Mouse (Mus musculus) midbrain, embryonic 12.5 days (tissue): ENCODE data around the gene Zc3h14. TPM values are rescaled to one million over a fixed set of nuclear protein-coding genes. Genes with fewer than 3 reads are reported as not detected.

Experiments
- ATAC-seq: fragments of 200-750 bp; cut with Nextera tagmentation; 2 replicates; pipeline ENCODE4 v1.8.0; 2017; ENCODE audit warnings: low read depth, moderate TSS enrichment, moderate library complexity; ENCODE audit not compliant: low FRiP score
- H3K27ac ChIP-seq: fragments of 300-500 bp; sonication (generic); replicated peaks from 2 replicates; pipeline ENCODE4 v1.5.1; 2016; ENCODE audit warnings: mild to moderate bottlenecking
- H3K27me3 ChIP-seq: fragments of 300-500 bp; sonication (generic); 2 replicates; pipeline ENCODE4 v1.6.1; 2016; ENCODE audit warnings: mild to moderate bottlenecking
- H3K36me3 ChIP-seq: fragments of 300-500 bp; sonication (generic); 2 replicates; pipeline ENCODE4 v1.6.1; 2016
- H3K4me1 ChIP-seq: fragments of 300-500 bp; sonication (generic); 2 replicates; pipeline ENCODE4 v1.6.1; 2016
- H3K4me2 ChIP-seq: fragments of 300-500 bp; sonication (generic); replicated peaks from 2 replicates; pipeline ENCODE4 v1.6.1; 2016; ENCODE audit warnings: mild to moderate bottlenecking, moderate library complexity
- H3K4me3 ChIP-seq: fragments of 300-500 bp; sonication (generic); 2 replicates; pipeline ENCODE4 v1.5.1; 2016; ENCODE audit warnings: mild to moderate bottlenecking
- H3K9ac ChIP-seq: fragments of 300-500 bp; sonication (generic); replicated peaks from 2 replicates; pipeline ENCODE4 v1.6.1; 2016; ENCODE audit warnings: mild to moderate bottlenecking, moderate library complexity
- H3K9me3 ChIP-seq: fragments of 300-500 bp; sonication (generic); 2 replicates; pipeline ENCODE4 v1.6.1; 2016; ENCODE audit warnings: mild to moderate bottlenecking
- WGBS: fragments of 180-500 bp; shearing (Covaris S2); methylation state at CpG from one replicate; pipeline ENCODE4 v1.1.7; 2016; 5-methylcytosine and 5-hydroxymethylcytosine counted together
- polyA plus RNA-seq: library from polyadenylated mRNA; unstranded; fragments of >200 nt; fragmentation: Nextera tagmentation; extraction: Ambion mirVana; gene quantifications from 2 replicates; pipeline ENCODE4 v1.2.1, GENCODE M21; 2016

The Zc3h14 gene
- polyA plus RNA-seq, 1 experiment from 2014 or later: 157 TPM

DNA sequence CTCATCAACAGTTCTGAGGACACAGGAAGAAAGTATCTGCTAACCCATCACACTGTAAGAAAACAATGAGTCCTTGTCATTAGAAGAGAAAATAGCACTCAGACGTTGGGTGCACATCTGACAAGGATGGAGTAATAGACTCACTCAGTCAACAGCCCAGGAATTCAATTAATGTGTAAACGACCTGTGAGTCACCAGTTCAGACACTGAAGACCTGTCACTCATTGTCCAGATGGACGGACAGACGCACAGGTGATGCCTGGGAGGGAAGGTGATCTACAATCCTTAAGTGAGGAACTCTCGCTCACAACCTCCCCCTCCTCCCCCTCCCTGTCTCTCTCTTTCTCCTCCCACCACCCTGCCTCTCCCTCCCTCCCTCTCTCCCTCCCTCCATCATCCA is 21.8 kb upstream of the Zc3h14 start:
- H3K4me2 ChIP-seq: no peak overlapping the region
- no peak overlapping the region for H3K9ac ChIP-seq
- 0 out of 2 replicates have a peak, but pooled peaks cover 11% of the 10 kb centered on the region for H3K36me3 ChIP-seq
- peaks cover 3% of the 10 kb centered on the region; the same call in 1 of the 2 replicates for H3K4me1 ChIP-seq
- no peak for ATAC-seq
- no peak overlapping the region for H3K27ac ChIP-seq
- H3K9me3 ChIP-seq: no peaks in the 10 kb centered on the region
- 82% methylated on average over 5 of the region's 5 CpGs for WGBS
- no peaks in the 10 kb centered on the region for H3K27me3 ChIP-seq
- no peak overlapping the region for H3K4me3 ChIP-seq

DNA sequence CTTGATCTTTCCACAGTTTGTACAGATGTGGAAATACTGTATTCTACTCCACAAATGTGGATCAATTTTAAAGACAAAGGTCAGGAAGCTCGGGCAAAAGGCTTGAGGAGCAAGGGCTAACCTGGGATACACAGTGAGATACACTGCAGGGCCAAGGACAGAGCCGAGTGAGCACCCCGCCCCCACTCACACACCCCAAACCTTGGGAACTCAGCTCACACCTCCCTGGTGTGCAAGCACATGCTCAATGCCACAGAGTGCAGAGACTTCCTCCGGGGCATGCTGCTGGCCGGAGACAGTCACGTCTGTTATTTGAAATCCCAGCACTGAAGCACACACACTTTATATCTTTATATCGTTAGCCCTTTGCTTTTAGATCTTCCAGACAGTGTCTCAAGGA is 20.7 kb upstream of the Zc3h14 start:
- Histone ChIP-seq H3K4me3 (no peak overlapping the region), H3K9me3 (no peaks in the 10 kb centered on the region), H3K27me3 (no peaks in the 10 kb centered on the region), H3K36me3 (0 out of 2 replicates have a peak, but pooled peaks cover 11% of the 10 kb centered on the region), H3K27ac (no peak overlapping the region), H3K4me2 (no peak overlapping the region), H3K9ac (no peak overlapping the region), H3K4me1 (0 out of 2 replicates have a peak, but pooled peaks cover under 1% of the 10 kb centered on the region)
- ATAC-seq: no peak
- WGBS: 88% methylated on average over 7 of the region's 7 CpGs

DNA sequence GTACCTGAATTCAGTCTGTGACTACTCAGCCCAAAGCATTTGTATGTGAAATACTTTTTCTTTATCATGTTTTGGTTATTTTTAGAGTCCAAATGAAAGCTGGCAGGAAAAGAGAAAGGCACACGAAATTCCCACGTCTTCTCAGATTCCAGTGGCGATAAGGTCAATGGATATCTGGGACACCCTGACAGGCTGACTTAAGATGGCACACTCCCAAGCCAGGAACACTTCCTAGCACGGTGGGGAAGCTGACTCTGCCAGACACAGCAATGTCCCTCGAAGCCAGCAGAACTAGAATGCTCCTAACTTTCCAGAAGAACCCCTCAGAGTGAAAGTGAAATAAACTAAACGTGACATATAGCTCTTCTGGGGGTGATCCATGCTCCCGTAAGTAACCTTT is 19.6 kb upstream of the Zc3h14 start:
- H3K36me3 ChIP-seq: 0 out of 2 replicates have a peak, but pooled peaks cover 14% of the 10 kb centered on the region
- H3K9me3 ChIP-seq: no peaks in the 10 kb centered on the region
- H3K9ac ChIP-seq: no peak overlapping the region
- no peak overlapping the region for H3K4me2 ChIP-seq
- no peaks in the 10 kb centered on the region for H3K4me1 ChIP-seq
- no peak for ATAC-seq
- 85% methylated on average over 7 of the region's 7 CpGs for WGBS
- no peak overlapping the region for H3K4me3 ChIP-seq
- no peak overlapping the region for H3K27ac ChIP-seq
- H3K27me3 ChIP-seq: no peaks in the 10 kb centered on the region

DNA sequence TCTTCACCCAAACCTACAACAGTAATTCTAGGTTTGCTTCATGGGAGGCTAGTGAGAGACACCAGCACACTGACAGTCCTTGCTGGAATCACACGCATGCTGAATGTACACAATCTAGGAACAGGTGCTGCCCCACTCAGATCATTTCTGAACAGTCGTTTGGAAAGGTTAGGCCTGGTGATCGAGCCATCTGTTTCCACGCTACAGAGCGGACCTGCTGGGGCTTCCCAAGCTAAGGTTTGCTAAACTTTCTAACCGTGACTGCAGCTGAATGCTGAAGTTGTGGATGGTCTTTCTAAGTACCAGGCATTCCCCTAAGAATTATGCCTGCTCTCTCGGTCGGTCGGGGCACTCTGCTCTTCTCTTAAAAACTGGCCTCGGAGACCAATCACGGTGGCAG is 16.1 kb upstream of the Zc3h14 start:
- Histone ChIP-seq H3K4me2 (no peak overlapping the region), H3K27ac (no peak overlapping the region), H3K36me3 (0 out of 2 replicates have a peak, but pooled peaks cover 10% of the 10 kb centered on the region), H3K9me3 (no peaks in the 10 kb centered on the region), H3K4me3 (no peak overlapping the region), H3K27me3 (no peaks in the 10 kb centered on the region), H3K4me1 (peaks cover 20% of the 10 kb centered on the region), H3K9ac (no peak overlapping the region)
- no peak for ATAC-seq
- 88% methylated on average over 11 of the region's 11 CpGs for WGBS

DNA sequence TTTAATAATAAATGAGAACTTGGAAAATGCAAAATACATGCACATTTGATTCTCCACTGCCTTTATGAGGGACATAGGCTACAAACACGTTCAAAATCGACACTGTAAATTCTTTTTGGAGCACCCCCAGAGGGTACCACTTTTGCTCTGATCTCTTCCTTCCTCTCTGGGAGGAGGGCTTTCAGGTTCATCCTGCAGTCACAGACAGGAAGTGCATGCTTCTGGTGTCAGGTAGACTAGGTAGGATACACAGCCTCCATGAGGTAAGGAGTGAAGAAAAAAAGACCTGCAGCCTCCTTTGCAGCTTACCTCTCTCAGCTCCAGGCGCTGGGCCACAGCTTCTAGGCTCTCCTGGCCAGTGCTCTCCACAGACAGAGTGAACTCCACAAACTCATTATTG is 13.6 kb upstream of the Zc3h14 start:
- H3K27ac ChIP-seq: no peak overlapping the region
- H3K4me1 ChIP-seq: peaks cover 28% of the 10 kb centered on the region
- H3K9ac ChIP-seq: peak overlapping the region; percentile 29; the same call in 1 of the 2 replicates
- peaks cover 5% of the 10 kb centered on the region for H3K27me3 ChIP-seq
- H3K36me3 ChIP-seq: 0 out of 2 replicates have a peak, but pooled peaks cover 10% of the 10 kb centered on the region
- peak overlapping the region; percentile 63 for H3K4me3 ChIP-seq
- no peaks in the 10 kb centered on the region for H3K9me3 ChIP-seq
- no peak for ATAC-seq
- 78% methylated on average over 3 of the region's 3 CpGs for WGBS
- peak overlapping the region; percentile 82 for H3K4me2 ChIP-seq

DNA sequence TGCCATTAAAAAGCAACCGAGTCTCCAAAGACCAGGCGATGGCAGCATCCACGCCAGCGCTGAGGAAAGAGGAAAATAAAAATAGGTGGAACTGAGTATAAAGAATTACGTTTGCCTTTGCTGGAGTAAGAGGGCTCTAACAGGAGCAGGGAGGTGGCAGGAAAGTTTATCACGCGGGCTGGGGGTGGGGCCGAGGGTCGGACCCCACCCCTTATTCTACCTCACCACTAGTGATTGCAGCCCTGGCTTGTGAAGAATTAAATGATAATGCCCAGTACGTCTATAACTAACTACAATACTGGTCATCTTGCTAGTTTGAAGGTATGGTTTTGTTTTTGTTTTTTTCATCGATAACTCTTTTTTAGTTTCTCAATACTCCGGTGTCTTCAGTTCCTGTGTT is 13.0 kb upstream of the Zc3h14 start:
- no peaks in the 10 kb centered on the region for H3K9me3 ChIP-seq
- peak overlapping the region; percentile 82 for H3K4me2 ChIP-seq
- H3K4me3 ChIP-seq: peak overlapping the region; percentile 63
- 19% methylated on average over 12 of the region's 12 CpGs for WGBS
- H3K27me3 ChIP-seq: peaks cover 7% of the 10 kb centered on the region
- H3K27ac ChIP-seq: no peak overlapping the region
- H3K4me1 ChIP-seq: peaks cover 30% of the 10 kb centered on the region
- no peak for ATAC-seq
- H3K9ac ChIP-seq: peak overlapping the region; percentile 68; the same call in 1 of the 2 replicates
- H3K36me3 ChIP-seq: 0 out of 2 replicates have a peak, but pooled peaks cover 9% of the 10 kb centered on the region

DNA sequence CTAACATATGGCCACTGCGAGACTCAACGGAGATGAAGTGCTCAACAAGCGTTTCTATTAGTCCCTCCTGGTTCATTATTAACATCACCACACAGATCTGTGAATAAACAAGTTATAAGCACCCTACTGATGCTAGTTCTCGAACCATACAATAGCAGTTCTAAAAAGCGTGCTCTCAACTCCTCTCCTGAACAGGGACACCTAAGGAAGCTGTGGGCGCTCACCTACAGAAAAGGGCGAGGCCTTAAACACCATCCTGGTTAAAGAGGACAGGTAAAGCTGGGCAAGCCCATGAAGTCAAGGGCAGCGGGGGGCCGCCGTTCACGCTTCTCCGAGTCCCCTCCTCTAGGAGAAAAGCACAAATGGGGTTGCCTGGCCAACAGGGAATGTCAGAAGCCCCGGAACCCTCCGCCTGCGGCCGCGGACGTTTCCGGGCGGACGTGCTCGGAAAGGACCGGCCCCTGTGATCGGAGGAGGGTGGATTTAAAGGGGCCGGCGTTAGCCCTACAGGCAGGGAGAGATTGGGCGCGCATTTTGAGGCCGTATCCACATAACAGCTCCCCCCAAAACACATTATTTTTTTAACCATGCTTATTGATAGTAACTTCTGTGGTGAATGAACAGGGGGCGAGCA is 12.4 kb upstream of the Zc3h14 start:
- ATAC-seq: peak; percentile 86
- Histone ChIP-seq H3K27ac (peak overlapping the region; percentile 52), H3K4me2 (peak overlapping the region; percentile 82), H3K4me3 (peak overlapping the region; percentile 63), H3K9ac (peak overlapping the region; percentile 68), H3K4me1 (peaks cover 30% of the 10 kb centered on the region), H3K27me3 (peaks cover 7% of the 10 kb centered on the region), H3K36me3 (0 out of 2 replicates have a peak, but pooled peaks cover 5% of the 10 kb centered on the region), H3K9me3 (no peaks in the 10 kb centered on the region)
- 1% methylated on average over 30 of the region's 30 CpGs for WGBS

DNA sequence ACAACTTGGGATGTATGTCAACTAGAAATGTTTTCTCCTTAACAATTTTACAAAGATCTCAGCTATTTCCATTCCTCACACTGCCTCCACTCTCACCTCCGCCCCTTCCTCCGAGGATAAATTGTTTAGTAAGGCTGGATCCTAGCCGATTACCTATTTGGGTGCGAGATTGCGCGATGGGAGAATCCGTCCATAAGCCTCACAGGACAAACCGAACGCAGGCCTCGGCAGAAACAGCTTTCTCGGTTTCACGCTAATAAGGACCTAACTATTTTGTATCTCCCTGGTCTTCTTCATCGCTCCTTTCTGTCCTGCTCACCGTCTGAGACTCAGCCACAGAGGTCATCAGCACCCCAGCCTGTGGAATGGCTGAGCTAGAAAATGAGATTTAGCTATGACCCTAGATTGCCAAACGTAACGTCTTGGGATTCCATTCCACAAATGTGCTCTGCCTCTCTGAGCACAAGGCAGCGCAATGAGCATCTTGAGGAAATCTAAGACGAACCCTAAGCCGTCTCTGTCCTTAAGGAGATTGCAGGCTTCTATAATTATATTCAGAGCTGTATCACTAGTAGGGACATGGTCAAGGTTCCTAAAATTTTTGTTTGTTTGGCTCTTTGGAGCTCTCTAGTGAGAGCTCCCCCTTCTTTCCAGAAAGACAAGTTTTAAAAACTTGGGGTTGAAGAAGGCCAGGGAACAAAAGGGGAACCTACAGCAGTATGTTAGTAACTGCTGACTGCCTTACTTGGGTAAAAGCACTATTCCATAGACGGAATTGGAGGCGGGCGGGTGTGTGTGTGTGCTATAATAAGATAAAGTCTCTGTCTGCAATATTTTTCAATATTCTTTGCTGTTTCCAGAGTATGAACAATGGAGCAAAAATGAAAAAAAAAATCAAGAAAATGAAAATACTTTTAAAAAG is 11.6 kb upstream of the Zc3h14 start:
- Histone ChIP-seq H3K9ac (peak overlapping the region; percentile 68), H3K4me2 (peak overlapping the region; percentile 82), H3K27ac (peak overlapping the region; percentile 42; the same call in 1 of the 2 replicates), H3K9me3 (no peaks in the 10 kb centered on the region), H3K4me3 (peak overlapping the region; percentile 63), H3K36me3 (0 out of 2 replicates have a peak, but pooled peaks cover 5% of the 10 kb centered on the region), H3K4me1 (peaks cover 30% of the 10 kb centered on the region), H3K27me3 (peaks cover 7% of the 10 kb centered on the region)
- ATAC-seq: peak; percentile 29; the same call in 1 of the 2 replicates
- WGBS: 10% methylated on average over 22 of the region's 22 CpGs

DNA sequence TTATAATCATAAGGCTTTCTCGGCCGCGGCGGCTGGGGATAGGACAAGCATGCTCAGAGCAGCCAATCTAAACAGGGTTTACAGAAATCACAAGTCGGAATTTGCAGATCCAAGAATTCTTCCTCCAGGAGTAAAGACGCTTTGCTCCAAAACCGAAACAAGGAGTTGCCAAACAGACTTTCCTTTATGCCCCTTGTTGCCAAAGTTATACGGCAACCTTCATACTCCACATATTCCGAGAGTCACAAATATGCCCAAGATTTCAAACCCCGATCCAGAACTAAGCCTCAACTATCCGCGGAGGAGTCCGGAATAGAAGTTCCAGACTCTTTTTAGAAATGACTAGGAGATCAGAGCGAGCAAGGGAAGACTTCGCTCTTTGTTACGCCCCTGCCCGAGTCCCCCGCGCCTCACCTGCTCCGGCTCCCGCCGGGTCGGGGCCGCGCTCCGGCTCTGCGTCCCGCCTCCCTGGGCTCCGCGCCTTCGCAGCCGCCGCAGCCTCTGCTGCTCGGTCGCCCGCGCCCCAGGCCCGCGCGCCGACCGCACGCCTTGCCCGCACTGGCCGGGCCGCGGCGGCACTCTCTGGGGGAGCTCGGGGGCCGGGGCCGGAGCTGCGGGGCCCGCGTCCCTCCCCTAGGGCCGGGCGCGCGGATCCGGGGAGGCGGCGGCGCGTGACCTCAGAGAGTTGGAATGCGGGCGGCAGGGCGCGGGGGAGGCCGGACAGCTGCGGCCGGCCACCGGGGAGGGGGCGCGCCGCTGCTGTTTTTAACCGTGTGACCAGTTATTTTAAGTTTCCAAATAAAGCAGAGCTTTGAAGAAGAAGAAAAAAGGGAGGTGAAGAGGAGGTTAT is 9.6 kb upstream of the Zc3h14 start, which contains the start of gene Ptpn21:
Gene Ptpn21, minus strand, starts transcription at position 455 of the 850 bp plus-strand sequence.
- H3K36me3 ChIP-seq: 0 out of 2 replicates have a peak, but pooled peaks cover 3% of the 10 kb centered on the region
- under 1% methylated on average over 74 of the region's 75 CpGs for WGBS
- H3K9me3 ChIP-seq: no peaks in the 10 kb centered on the region
- peak within 1 kb of the TSS; percentile 92 for H3K4me3 ChIP-seq
- H3K27me3 ChIP-seq: peaks cover 10% of the 10 kb centered on the region
- H3K4me2 ChIP-seq: peak within 1 kb of the TSS; percentile 77
- H3K4me1 ChIP-seq: peaks cover 30% of the 10 kb centered on the region
- H3K9ac ChIP-seq: peak within 1 kb of the TSS; percentile 88
- ATAC-seq: peak; percentile 63
- H3K27ac ChIP-seq: peak within 1 kb of the TSS; percentile 42

DNA sequence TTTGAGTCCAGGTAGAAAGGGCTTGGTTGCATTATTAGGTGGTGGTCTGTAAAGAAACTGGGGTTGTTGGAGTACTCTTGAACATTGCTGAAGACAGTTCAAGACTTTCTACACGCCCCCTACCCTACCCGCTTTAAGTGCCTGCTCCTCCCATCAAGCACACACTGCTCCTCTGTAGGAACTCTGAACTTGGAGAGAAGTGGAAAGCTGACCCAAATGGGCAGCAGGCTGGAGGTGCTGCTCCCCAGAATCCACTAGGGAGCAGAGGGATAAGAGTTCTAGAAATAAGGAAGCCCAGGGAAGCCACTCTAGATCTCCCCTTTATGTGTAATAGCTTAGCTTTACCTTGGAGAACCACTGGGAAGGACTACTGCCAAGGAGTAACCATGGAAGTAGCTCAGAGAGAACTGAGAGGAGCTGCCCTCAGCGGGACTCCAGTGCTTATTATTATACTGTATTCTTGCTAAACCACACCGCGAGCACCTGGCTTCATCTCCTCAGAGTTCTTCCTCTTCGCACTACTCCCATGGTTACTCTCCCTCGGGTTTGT is 8.9 kb upstream of the Zc3h14 start:
- no peaks in the 10 kb centered on the region for H3K9me3 ChIP-seq
- H3K4me1 ChIP-seq: peaks cover 30% of the 10 kb centered on the region
- no peak overlapping the region for H3K27ac ChIP-seq
- peak overlapping the region; percentile 92 for H3K4me3 ChIP-seq
- H3K4me2 ChIP-seq: peak overlapping the region; percentile 77
- no peaks in the 10 kb centered on the region for H3K36me3 ChIP-seq
- WGBS: 13% methylated on average over 7 of the region's 7 CpGs
- H3K9ac ChIP-seq: peak overlapping the region; percentile 88
- H3K27me3 ChIP-seq: peaks cover 10% of the 10 kb centered on the region
- ATAC-seq: peak; percentile 45; the same call in 1 of the 2 replicates

DNA sequence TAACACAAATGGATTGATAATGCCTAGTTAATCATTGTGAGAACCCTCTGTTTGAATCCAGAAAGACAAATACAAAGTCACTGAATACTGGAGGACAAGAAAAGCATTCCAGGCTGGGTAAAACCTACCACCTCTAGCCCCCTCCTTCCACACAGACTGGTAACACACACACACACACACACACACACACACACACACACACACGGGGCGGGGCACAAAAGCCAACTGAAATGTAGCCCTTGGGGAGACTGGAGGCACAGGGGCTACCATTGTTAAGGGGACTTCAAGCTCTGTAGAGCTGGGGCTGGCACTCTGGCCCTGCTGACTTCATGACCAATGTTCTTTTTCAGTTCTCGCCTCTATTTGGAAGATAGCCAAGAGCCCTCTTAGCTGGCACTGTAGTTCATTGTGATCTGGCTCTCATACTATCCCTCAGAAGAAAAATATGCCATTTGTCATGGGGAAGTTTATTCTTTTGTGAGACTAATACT is 5.7 kb upstream of the Zc3h14 start:
- WGBS: 77% methylated on average over 3 of the region's 3 CpGs
- Histone ChIP-seq H3K4me1 (peaks cover 10% of the 10 kb centered on the region), H3K27ac (no peak overlapping the region), H3K4me2 (no peak overlapping the region), H3K36me3 (no peaks in the 10 kb centered on the region), H3K4me3 (no peak overlapping the region), H3K27me3 (peaks cover 10% of the 10 kb centered on the region), H3K9ac (no peak overlapping the region), H3K9me3 (no peaks in the 10 kb centered on the region)
- ATAC-seq: peak; percentile 45
